Mouse (Mus musculus): ENCODE data around the gene 4933427D14Rik. TPM values are rescaled to one million over a fixed set of nuclear protein-coding genes. Genes with fewer than 3 reads are reported as not detected.

The 4933427D14Rik gene
- polyA plus RNA-seq, 1 experiment = 33.1 TPM

DNA sequence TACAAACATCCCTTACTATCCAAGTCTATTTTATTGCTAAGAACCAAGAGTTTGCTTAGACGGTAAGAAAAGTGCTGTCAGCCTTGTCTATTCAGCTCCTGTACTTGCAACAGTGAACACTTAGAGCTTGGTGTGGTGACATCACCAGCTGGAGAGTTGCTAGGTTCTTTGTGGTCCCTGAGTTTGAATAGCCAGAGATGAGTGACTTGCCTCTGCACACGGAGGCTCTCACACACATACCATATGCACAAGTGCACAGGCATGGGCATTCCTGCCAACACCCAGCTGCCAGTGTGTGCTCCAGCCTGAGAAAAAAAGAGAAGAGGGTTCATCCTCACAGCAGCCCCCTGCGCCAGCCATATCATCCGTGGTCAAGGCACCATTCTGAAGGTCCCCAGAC lies 83.7 kb downstream of the 4933427D14Rik start:
- no peaks in the 10 kb centered on the region for H3K4me1 ChIP-seq (ENCODE audit: control insufficient read depth, insufficient read depth, low read length)
- H3K4me3 ChIP-seq (ENCODE audit: control insufficient read depth, low read depth, low read length) = no peak overlapping the region
- no peak overlapping the region for H3K27ac ChIP-seq (ENCODE audit: control insufficient read depth, insufficient read depth, low read depth, low read length)

DNA sequence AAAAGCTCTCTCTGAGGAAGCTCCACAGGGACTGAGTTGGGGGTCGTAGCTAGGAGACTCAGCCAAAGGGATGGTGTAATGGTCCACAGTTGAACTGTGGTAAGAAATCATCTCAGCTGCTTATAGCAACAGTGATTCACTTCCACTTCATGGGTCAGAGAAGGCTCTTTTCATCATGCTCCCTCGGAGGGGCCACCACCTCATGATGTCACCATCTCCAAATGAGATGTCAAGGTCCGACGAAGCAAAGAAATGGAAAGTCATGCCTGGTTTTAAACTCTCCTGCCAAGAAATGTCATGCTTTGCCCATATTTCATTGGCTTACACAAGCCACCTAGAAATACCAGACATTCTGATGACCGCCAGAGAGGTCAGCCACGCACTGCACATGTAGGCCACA lies 86.9 kb downstream of the 4933427D14Rik start:
- Histone ChIP-seq H3K27ac (ENCODE audit: control insufficient read depth, insufficient read depth, low read depth, low read length) (no peak overlapping the region), H3K36me3 (ENCODE audit: control insufficient read depth, insufficient read depth, low read length) (no peaks in the 10 kb centered on the region), H3K4me3 (ENCODE audit: control insufficient read depth, low read depth, low read length) (no peak overlapping the region), H3K4me1 (ENCODE audit: control insufficient read depth, insufficient read depth, low read length) (no peaks in the 10 kb centered on the region), H3K27me3 (ENCODE audit: control insufficient read depth, insufficient read depth, low read length) (no peaks in the 10 kb centered on the region)
- no peak for TF ChIP-seq CTCF (IDR thresholded peaks at IDR 0.05; ENCODE audit: control insufficient read depth, insufficient read depth, insufficient replicate concordance, low read depth, low read length)
- TF ChIP-seq POLR2A (IDR thresholded peaks at IDR 0.05; ENCODE audit: control insufficient read depth, low read depth, low read length) = no peak

More for the DNA sequence above, 83.7 kb downstream of the 4933427D14Rik start:
- H3K36me3 ChIP-seq (ENCODE audit: control insufficient read depth, insufficient read depth, low read length) = no peaks in the 10 kb centered on the region
- TF ChIP-seq POLR2A (IDR thresholded peaks at IDR 0.05; ENCODE audit: control insufficient read depth, low read depth, low read length) (no peak), CTCF (IDR thresholded peaks at IDR 0.05; ENCODE audit: control insufficient read depth, insufficient read depth, insufficient replicate concordance, low read depth, low read length) (no peak)
- no peaks in the 10 kb centered on the region for H3K27me3 ChIP-seq (ENCODE audit: control insufficient read depth, insufficient read depth, low read length)

DNA sequence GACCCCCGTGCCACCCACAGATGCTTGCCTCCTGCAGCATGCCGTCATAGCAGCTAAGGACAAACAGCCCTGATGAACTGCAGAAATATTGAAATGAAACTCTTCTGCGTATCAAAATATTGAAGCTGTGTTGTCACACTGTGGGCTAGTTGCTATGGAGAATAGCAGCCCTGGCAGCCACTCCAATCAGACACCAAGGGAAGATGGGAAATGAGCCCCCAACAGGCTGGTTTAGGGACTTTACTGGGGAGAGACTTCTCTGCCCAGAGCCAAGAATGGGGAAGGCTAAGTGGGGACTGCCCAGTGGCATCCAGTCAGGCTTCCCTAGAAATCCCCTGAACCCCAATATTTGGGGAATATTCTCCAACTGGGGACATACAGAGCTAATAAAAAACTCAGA lies 88.6 kb downstream of the 4933427D14Rik start:
- no peaks in the 10 kb centered on the region for H3K4me1 ChIP-seq (ENCODE audit: control insufficient read depth, insufficient read depth, low read length)
- H3K4me3 ChIP-seq (ENCODE audit: control insufficient read depth, low read depth, low read length) = no peak overlapping the region
- H3K36me3 ChIP-seq (ENCODE audit: control insufficient read depth, insufficient read depth, low read length) = no peaks in the 10 kb centered on the region
- no peak overlapping the region for H3K27ac ChIP-seq (ENCODE audit: control insufficient read depth, insufficient read depth, low read depth, low read length)
- H3K27me3 ChIP-seq (ENCODE audit: control insufficient read depth, insufficient read depth, low read length) = no peaks in the 10 kb centered on the region
- TF ChIP-seq POLR2A (IDR thresholded peaks at IDR 0.05; ENCODE audit: control insufficient read depth, low read depth, low read length) = no peak
- no peak for TF ChIP-seq CTCF (IDR thresholded peaks at IDR 0.05; ENCODE audit: control insufficient read depth, insufficient read depth, insufficient replicate concordance, low read depth, low read length)

DNA sequence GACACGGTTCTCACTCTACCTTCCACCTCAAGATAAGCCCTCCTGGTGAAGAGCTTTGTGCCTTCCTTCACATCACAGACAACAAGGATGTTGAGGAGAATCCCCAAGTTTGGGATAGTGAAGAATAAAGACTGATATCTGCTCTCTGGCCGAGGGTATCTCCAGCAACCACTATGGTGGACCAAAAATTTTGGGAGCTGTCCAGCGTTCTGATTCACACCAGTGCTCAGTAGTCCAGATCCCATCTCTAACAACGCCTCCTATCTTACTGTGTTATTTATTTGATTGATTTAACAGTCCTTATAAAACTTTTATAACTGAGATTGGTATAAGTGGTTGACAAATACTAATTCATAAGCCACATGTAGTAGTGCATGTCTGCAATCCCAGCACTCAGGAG lies 94.0 kb downstream of the 4933427D14Rik start:
- Histone ChIP-seq H3K4me3 (ENCODE audit: control insufficient read depth, low read depth, low read length) (no peak overlapping the region), H3K36me3 (ENCODE audit: control insufficient read depth, insufficient read depth, low read length) (no peaks in the 10 kb centered on the region), H3K27me3 (ENCODE audit: control insufficient read depth, insufficient read depth, low read length) (no peaks in the 10 kb centered on the region), H3K27ac (ENCODE audit: control insufficient read depth, insufficient read depth, low read depth, low read length) (no peak overlapping the region), H3K4me1 (ENCODE audit: control insufficient read depth, insufficient read depth, low read length) (no peaks in the 10 kb centered on the region)
- TF ChIP-seq CTCF (IDR thresholded peaks at IDR 0.05; ENCODE audit: control insufficient read depth, insufficient read depth, insufficient replicate concordance, low read depth, low read length) (no peak), POLR2A (IDR thresholded peaks at IDR 0.05; ENCODE audit: control insufficient read depth, low read depth, low read length) (no peak)

DNA sequence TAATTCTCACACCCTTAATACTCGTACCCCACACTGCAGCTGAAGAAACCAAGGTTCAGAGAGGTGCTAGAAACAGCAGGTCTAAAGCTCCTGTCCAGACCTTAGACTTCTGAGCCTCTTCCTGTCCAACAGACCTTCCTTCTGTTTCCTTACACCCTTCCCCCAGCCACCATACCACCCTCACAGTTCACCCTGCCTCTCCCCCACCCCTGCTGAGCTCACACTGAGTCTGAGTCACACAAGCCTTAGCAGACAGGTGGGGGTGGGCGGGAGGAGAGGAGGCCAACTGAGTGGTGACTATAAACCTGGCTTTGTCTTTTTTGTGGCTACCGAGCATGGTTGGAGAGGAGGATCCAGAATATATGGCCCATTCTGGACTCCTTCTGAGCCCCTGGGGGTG lies 96.5 kb downstream of the 4933427D14Rik start:
- Histone ChIP-seq H3K27ac (ENCODE audit: control insufficient read depth, insufficient read depth, low read depth, low read length) (no peak overlapping the region), H3K4me3 (ENCODE audit: control insufficient read depth, low read depth, low read length) (no peak overlapping the region), H3K27me3 (ENCODE audit: control insufficient read depth, insufficient read depth, low read length) (no peaks in the 10 kb centered on the region), H3K36me3 (ENCODE audit: control insufficient read depth, insufficient read depth, low read length) (no peaks in the 10 kb centered on the region), H3K4me1 (ENCODE audit: control insufficient read depth, insufficient read depth, low read length) (no peaks in the 10 kb centered on the region)
- TF ChIP-seq POLR2A (IDR thresholded peaks at IDR 0.05; ENCODE audit: control insufficient read depth, low read depth, low read length) (no peak), CTCF (IDR thresholded peaks at IDR 0.05; ENCODE audit: control insufficient read depth, insufficient read depth, insufficient replicate concordance, low read depth, low read length) (no peak)

DNA sequence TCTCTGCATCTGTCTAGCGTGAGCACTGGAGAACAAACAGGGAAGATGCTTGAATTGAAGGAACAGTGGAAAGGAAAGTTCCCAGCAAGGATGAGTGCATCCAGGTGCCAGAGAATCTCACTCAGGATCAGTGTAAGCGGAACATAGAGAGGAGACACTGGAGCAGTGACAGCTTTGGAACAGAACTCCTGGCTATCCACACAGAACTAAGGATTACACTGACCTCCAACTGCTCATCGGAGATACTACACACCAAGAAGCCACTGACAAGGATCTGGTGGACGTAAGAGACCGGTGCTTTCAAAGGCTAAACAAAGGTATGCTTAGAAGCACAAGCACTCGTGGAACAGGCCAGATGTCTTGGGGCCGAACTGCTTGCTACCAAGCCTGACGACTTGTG lies 103.0 kb downstream of the 4933427D14Rik start:
- no peaks in the 10 kb centered on the region for H3K36me3 ChIP-seq (ENCODE audit: control insufficient read depth, insufficient read depth, low read length)
- H3K4me3 ChIP-seq (ENCODE audit: control insufficient read depth, low read depth, low read length) = no peak overlapping the region
- no peak for TF ChIP-seq CTCF (IDR thresholded peaks at IDR 0.05; ENCODE audit: control insufficient read depth, insufficient read depth, insufficient replicate concordance, low read depth, low read length)
- no peak for TF ChIP-seq POLR2A (IDR thresholded peaks at IDR 0.05; ENCODE audit: control insufficient read depth, low read depth, low read length)
- no peak overlapping the region for H3K27ac ChIP-seq (ENCODE audit: control insufficient read depth, insufficient read depth, low read depth, low read length)
- H3K4me1 ChIP-seq (ENCODE audit: control insufficient read depth, insufficient read depth, low read length) = no peaks in the 10 kb centered on the region
- H3K27me3 ChIP-seq (ENCODE audit: control insufficient read depth, insufficient read depth, low read length) = no peaks in the 10 kb centered on the region

Other genes starting within 250 kb of the 4933427D14Rik start
- gene Aipl1, start 169.9 kb downstream of the 4933427D14Rik start, polyA plus RNA-seq (2012; rRNA removed) = 0.29 and 0.62 TPM in 2 replicates
- gene Pimreg, start 165.4 kb downstream of the 4933427D14Rik start, polyA plus RNA-seq (2012; rRNA removed) = 0.75 and 0.79 TPM in 2 replicates
- gene Pitpnm3, start 71.7 kb downstream of the 4933427D14Rik start, polyA plus RNA-seq (2012; rRNA removed) = 2.6 and 3.2 TPM in 2 replicates
- 0.78 and 1.1 TPM in 2 replicates for gene Gm43951, start 619 bp downstream of the 4933427D14Rik start, polyA plus RNA-seq (2012; rRNA removed)
- 15.8 and 17.5 TPM in 2 replicates for gene Txndc17, start 88 bp upstream of the 4933427D14Rik start, polyA plus RNA-seq (2012; rRNA removed)
- gene Med31, start 8.1 kb upstream of the 4933427D14Rik start, polyA plus RNA-seq (2012; rRNA removed) = 21.5 and 23.5 TPM in 2 replicates
- 34.1 and 37.6 TPM in 2 replicates for gene Slc13a5, start 59.8 kb upstream of the 4933427D14Rik start, polyA plus RNA-seq (2012; rRNA removed)
- 1.4 and 2.3 TPM in 2 replicates for gene Xaf1, start 94.2 kb upstream of the 4933427D14Rik start, polyA plus RNA-seq (2012; rRNA removed)
- gene Fbxo39, start 107.0 kb upstream of the 4933427D14Rik start, polyA plus RNA-seq (2012; rRNA removed) = 108 and 112 TPM in 2 replicates
- 184 and 205 TPM in 2 replicates for gene Tekt1, start 155.0 kb upstream of the 4933427D14Rik start, polyA plus RNA-seq (2012; rRNA removed)
- gene Smtnl2, start 204.3 kb upstream of the 4933427D14Rik start, polyA plus RNA-seq (2012; rRNA removed) = 2.1 and 2.5 TPM in 2 replicates
- gene Ggt6, start 228.1 kb upstream of the 4933427D14Rik start, polyA plus RNA-seq (2012; rRNA removed) = 0.10 TPM in 2 replicates
- 13.6 and 14.0 TPM in 2 replicates for gene Mybbp1a, start 233.9 kb upstream of the 4933427D14Rik start, polyA plus RNA-seq (2012; rRNA removed)

Data from testis, adult 2 months (tissue).